Mouse (Mus musculus) heart, embryonic 16.5 days (tissue): ENCODE data around the gene Nepro. TPM values are rescaled to one million over a fixed set of nuclear protein-coding genes. Genes with fewer than 3 reads are reported as not detected.
A peak's percentile ranks its signal among the peaks of the same experiment; 100 is the strongest.

Source experiments
- ATAC-seq: fragments of 200-750 bp; cut with Nextera tagmentation; replicated peaks from 2 replicates; pipeline ENCODE4 v1.8.0; 2017; ENCODE audit warnings: moderate number of reproducible peaks; ENCODE audit not compliant: insufficient read depth, low FRiP score; ENCODE audit errors: extremely low read depth
- H3K27ac ChIP-seq: fragments of 300-500 bp; sonication (generic); 2 replicates; pipeline ENCODE4 v1.5.1; 2014; ENCODE audit warnings: mild to moderate bottlenecking, low read length, control low read depth, moderate library complexity
- H3K27me3 ChIP-seq: fragments of 300-500 bp; sonication (generic); 2 replicates; pipeline ENCODE4 v1.6.1; 2014; ENCODE audit warnings: low read length, mixed read lengths; ENCODE audit not compliant: control insufficient read depth, insufficient read depth
- H3K36me3 ChIP-seq: fragments of 300-500 bp; sonication (generic); 2 replicates; pipeline ENCODE4 v1.6.1; 2014; ENCODE audit not compliant: control insufficient read depth, insufficient read depth
- H3K4me1 ChIP-seq: fragments of 300-500 bp; sonication (generic); 2 replicates; pipeline ENCODE4 v1.6.1; 2014; ENCODE audit warnings: low read length, mixed read lengths; ENCODE audit not compliant: control insufficient read depth, insufficient read depth
- H3K4me2 ChIP-seq: fragments of 300-500 bp; sonication (generic); 2 replicates; pipeline ENCODE4 v1.6.1; 2014; ENCODE audit warnings: low read depth, mild to moderate bottlenecking, control low read depth, low read length
- H3K4me3 ChIP-seq: fragments of 300-500 bp; sonication (generic); 2 replicates; pipeline ENCODE4 v1.5.1; 2014; ENCODE audit warnings: mild to moderate bottlenecking, control low read depth, low read length
- H3K9ac ChIP-seq: fragments of 300-500 bp; sonication (generic); 2 replicates; pipeline ENCODE4 v1.6.1; 2014; ENCODE audit warnings: low read length, control low read depth
- H3K9me3 ChIP-seq: fragments of 300-500 bp; sonication (generic); replicated peaks from 2 replicates; pipeline ENCODE4 v1.6.1; 2016; ENCODE audit warnings: low read length; ENCODE audit not compliant: control insufficient read depth
- WGBS: fragments of 180-500 bp; shearing (Covaris S2); extraction: QIAGEN DNeasy Blood & Tissue Kit; methylation state at CpG from one replicate; pipeline ENCODE4 v1.1.7; 2014; 5-methylcytosine and 5-hydroxymethylcytosine counted together
- polyA plus RNA-seq: library from polyadenylated mRNA; unstranded; fragments of >200 nt; fragmentation: Nextera tagmentation; extraction: Ambion mirVana; gene quantifications from 2 replicates; pipeline ENCODE4 v1.2.1, GENCODE M21; 2015

The Nepro gene
- polyA plus RNA-seq, 1 experiment from 2014 or later = 3.6 TPM

DNA sequence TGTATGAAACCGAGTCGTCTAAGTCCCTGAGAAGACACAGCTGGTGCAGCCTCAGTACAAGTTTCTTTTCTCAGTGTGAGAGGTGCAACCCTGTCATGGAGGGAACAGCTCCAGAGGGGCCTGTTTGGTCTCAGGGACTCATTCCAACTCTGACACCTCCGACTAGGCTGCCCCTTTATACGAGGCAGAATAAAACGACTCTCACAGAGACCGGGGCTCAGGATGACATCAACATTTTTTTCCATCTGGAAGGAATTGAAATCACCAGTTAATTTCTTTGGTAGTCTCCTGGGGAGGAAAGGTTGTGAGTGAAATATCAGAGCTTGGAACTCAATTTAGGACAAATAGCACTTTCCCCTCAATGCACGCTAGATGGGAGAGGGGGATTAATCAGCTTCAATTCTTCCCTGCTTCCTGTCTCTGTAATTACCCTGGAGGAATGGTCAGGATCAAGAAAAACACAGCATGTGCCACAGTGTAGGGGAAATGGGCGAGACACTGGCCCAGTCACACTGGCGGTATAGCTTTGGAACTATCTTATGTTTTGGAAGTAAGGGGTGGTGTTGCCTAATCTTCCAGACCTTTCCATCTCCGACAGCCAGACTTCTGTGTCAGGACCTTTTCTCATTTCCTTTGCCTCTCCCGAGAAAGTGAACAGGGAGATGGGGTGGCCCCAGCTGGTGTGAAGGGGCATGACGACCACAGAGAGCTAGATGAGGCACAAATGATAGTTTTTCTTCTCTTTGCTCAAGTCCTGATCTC, 28.1 kb upstream of the Nepro start:
- H3K4me2 ChIP-seq = no peak overlapping the region
- 24% methylated on average over 12 of the region's 12 CpGs for WGBS
- ATAC-seq = peak; percentile 88
- H3K4me1 ChIP-seq = peaks cover 14% of the 10 kb centered on the region; the same call in 1 of the 2 replicates
- H3K27me3 ChIP-seq = no peaks in the 10 kb centered on the region
- no peaks in the 10 kb centered on the region for H3K36me3 ChIP-seq
- no peak overlapping the region for H3K9ac ChIP-seq
- H3K4me3 ChIP-seq = no peak overlapping the region
- H3K9me3 ChIP-seq = no peaks in the 10 kb centered on the region
- peak overlapping the region; percentile 72 for H3K27ac ChIP-seq

DNA sequence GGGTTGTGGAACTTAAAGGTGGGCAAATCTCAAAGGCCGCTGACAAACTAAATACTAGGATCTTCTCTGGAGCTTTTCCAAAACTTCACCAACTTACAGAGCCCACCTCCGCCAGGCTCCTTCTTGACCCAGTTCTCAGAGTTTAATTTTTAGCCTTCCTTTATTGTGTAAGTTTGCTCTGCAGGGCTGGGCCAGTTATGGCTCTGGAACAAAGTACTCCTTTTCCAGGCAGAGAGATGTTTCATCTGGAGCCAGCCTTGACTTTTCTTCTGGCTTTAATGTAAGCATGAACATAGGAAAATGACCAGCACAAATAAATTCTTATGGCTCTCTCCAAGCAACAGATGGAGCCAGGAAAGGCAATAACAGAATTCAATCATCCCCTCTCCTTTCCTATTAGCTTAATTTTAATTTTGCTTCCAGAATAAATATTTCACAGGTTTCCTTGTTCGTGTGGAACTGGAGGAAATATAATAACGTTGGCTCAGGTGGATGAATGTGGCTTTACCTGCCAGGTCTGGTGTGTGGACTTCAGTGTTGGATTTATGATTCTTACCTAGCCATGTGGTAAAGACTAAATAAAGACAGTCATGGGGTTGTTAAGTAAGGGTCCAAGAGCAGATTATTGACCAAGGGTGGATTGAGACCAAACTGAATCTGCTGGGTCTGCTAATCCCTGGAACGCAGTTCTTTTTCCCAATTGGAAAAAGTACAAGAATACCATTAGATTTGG, 26.5 kb upstream of the Nepro start:
- H3K27me3 ChIP-seq = no peaks in the 10 kb centered on the region
- no peak overlapping the region for H3K27ac ChIP-seq
- no peak overlapping the region for H3K9ac ChIP-seq
- 84% methylated on average over 5 of the region's 5 CpGs for WGBS
- H3K4me1 ChIP-seq = peaks cover 5% of the 10 kb centered on the region; the same call in 1 of the 2 replicates
- no peak overlapping the region for H3K4me2 ChIP-seq
- H3K9me3 ChIP-seq = no peaks in the 10 kb centered on the region
- no peak overlapping the region for H3K4me3 ChIP-seq
- no peaks in the 10 kb centered on the region for H3K36me3 ChIP-seq
- ATAC-seq = no peak

- Histone ChIP-seq H3K9me3 (no peaks in the 10 kb centered on the region), H3K36me3 (no peaks in the 10 kb centered on the region), H3K4me2 (no peak overlapping the region), H3K27ac (no peak overlapping the region), H3K4me1 (peaks cover 5% of the 10 kb centered on the region; the same call in 1 of the 2 replicates), H3K27me3 (no peaks in the 10 kb centered on the region), H3K4me3 (no peak overlapping the region), H3K9ac (no peak overlapping the region)
- no peak for ATAC-seq
- WGBS = 88% methylated on average over 3 of the region's 3 CpGs
These were observed 22.9 kb upstream of the Nepro start for GRCm38 (mm10) chr16:44701155-44701554.

- 67% methylated on average over 5 of the region's 5 CpGs for whole genome bisulfite sequencing
- ATAC-seq = no peak
These were observed 21.8 kb upstream of the Nepro start for GRCm38 (mm10) chr16:44702272-44702671.

DNA sequence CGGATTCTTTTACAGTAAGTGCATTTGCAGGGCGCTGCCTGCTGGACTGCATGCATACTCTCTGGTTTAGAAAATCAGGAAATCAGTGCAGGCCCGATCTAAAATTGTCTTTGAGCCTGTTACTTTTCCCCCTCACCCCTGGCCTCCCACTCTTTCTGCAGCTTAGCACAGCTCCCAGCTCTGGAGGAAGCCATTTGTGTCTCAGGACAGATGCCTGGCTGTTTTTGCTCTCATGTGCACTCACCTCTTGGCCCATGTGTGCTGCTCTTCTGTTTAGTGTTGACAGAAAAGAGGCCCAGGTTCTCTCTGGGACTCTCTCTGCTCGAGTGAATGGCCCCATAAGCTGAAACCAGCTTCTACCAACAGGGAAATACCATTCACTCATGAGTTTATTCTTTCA, 20.6 kb upstream of the Nepro start:
- no peak overlapping the region for H3K4me3 ChIP-seq

More at GRCm38 (mm10) chr16:44702272-44702671, 21.8 kb upstream of the Nepro start:
- Histone ChIP-seq H3K27ac (no peak overlapping the region), H3K36me3 (no peaks in the 10 kb centered on the region), H3K27me3 (no peaks in the 10 kb centered on the region), H3K4me3 (no peak overlapping the region), H3K9me3 (no peaks in the 10 kb centered on the region), H3K9ac (no peak overlapping the region), H3K4me1 (peaks cover 3% of the 10 kb centered on the region; the same call in 1 of the 2 replicates), H3K4me2 (no peak overlapping the region)

GRCm38 (mm10) chr16:44716305-44717140, 7.6 kb upstream of the Nepro start:
- WGBS = 41% methylated on average over 10 of the region's 10 CpGs
- Histone ChIP-seq H3K9ac (0 out of 2 replicates have a peak overlapping the region, but pooled peaks have one; percentile 12), H3K27ac (no peak overlapping the region), H3K4me2 (no peak overlapping the region), H3K36me3 (no peaks in the 10 kb centered on the region; the same call in 1 of the 2 replicates), H3K4me3 (no peak overlapping the region), H3K9me3 (no peaks in the 10 kb centered on the region), H3K27me3 (no peaks in the 10 kb centered on the region), H3K4me1 (0 out of 2 replicates have a peak, but pooled peaks cover 4% of the 10 kb centered on the region)
- ATAC-seq = no peak

More for the DNA sequence above, 20.6 kb upstream of the Nepro start:
- H3K9ac ChIP-seq = no peak overlapping the region
- ATAC-seq = no peak
- no peaks in the 10 kb centered on the region for H3K9me3 ChIP-seq
- H3K4me1 ChIP-seq = peaks cover 3% of the 10 kb centered on the region; the same call in 1 of the 2 replicates
- no peak overlapping the region for H3K27ac ChIP-seq
- H3K27me3 ChIP-seq = no peaks in the 10 kb centered on the region
- WGBS = 26% methylated on average over 4 of the region's 4 CpGs
- H3K36me3 ChIP-seq = no peaks in the 10 kb centered on the region
- no peak overlapping the region for H3K4me2 ChIP-seq

DNA sequence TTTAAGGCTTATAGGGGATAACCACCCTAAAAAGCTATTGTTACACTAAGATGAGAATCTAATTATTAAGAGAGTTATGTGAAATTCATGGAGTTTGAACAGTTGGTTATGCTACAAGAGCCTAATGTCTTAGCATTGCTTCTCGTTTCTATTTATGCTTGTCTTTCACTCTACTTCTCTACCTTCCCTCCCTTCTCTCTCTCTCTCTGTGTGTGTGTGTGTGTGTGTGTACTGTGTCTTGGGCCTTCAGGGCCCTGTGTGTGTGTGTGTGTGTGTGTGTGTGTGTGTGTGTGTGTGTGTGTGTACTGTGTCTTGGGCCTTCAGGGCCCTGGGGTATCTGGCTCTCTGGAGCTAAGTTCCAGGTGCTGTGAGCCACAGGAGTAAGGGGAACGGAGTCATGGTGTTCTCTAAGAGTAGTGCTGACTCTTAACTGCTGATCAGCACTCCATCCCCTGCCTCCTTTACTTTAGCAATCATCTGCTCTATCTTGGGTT, 6.9 kb upstream of the Nepro start:
- Histone ChIP-seq H3K4me2 (no peak overlapping the region), H3K9me3 (no peaks in the 10 kb centered on the region), H3K4me3 (no peak overlapping the region), H3K4me1 (0 out of 2 replicates have a peak, but pooled peaks cover 4% of the 10 kb centered on the region), H3K36me3 (no peaks in the 10 kb centered on the region; the same call in 1 of the 2 replicates), H3K9ac (no peak overlapping the region), H3K27me3 (no peaks in the 10 kb centered on the region), H3K27ac (no peak overlapping the region)
- 75% methylated on average over 2 of the region's 2 CpGs for WGBS
- ATAC-seq = no peak

GRCm38 (mm10) chr16:44717838-44718237, 6.3 kb upstream of the Nepro start:
- Histone ChIP-seq H3K36me3 (no peaks in the 10 kb centered on the region; the same call in 1 of the 2 replicates), H3K4me3 (no peak overlapping the region)
- WGBS = 81% methylated on average over 2 of the region's 2 CpGs

More at GRCm38 (mm10) chr16:44717838-44718237, 6.3 kb upstream of the Nepro start:
- H3K9me3 ChIP-seq = no peaks in the 10 kb centered on the region
- H3K9ac ChIP-seq = no peak overlapping the region
- H3K4me2 ChIP-seq = no peak overlapping the region
- H3K27ac ChIP-seq = no peak overlapping the region
- peaks cover 7% of the 10 kb centered on the region for H3K4me1 ChIP-seq
- no peak for ATAC-seq
- no peaks in the 10 kb centered on the region for H3K27me3 ChIP-seq
